Mouse (Mus musculus) megakaryocyte, embryonic 14.5 days (primary cell): Measurements from ENCODE around the gene Rps18.

Source experiments
- FLI1 ChIP-seq: IDR thresholded peaks from 2 replicates; pipeline ENCODE4 v1.6.1; 2012; ENCODE audit warnings: low read length, inconsistent platforms, mixed read lengths
- GATA1 ChIP-seq: IDR thresholded peaks from 3 replicates; pipeline ENCODE4 v1.6.1; 2012; ENCODE audit warnings: mixed read lengths, low read length, inconsistent platforms, borderline replicate concordance

GRCm38 (mm10) chr17:33910346-33911051 lies 45.3 kb downstream of the Rps18 start:
- TF ChIP-seq GATA1 (no peak), FLI1 (no peak)
